Mouse (Mus musculus) heart, adult 8-10 months (tissue): ENCODE data around the gene Ece2. TPM values are rescaled to one million over a fixed set of nuclear protein-coding genes. Genes with fewer than 3 reads are reported as not detected.
A peak's percentile ranks its signal among the peaks of the same experiment; 100 is the strongest.

Source experiments
- DNase-seq: peaks from one replicate; pipeline ENCODE4 v3.0.0; 2022; ENCODE audit warnings: low spot score
- total RNA-seq, 4 experiments: library from RNA; stranded (reverse); gene quantifications; 2 replicates each; pipeline ENCODE4 v1.2.4; 2022

Ece2 gene
- total RNA-seq: under 1 TPM; 0.63 to 0.90 (median 0.73) TPM

DNA sequence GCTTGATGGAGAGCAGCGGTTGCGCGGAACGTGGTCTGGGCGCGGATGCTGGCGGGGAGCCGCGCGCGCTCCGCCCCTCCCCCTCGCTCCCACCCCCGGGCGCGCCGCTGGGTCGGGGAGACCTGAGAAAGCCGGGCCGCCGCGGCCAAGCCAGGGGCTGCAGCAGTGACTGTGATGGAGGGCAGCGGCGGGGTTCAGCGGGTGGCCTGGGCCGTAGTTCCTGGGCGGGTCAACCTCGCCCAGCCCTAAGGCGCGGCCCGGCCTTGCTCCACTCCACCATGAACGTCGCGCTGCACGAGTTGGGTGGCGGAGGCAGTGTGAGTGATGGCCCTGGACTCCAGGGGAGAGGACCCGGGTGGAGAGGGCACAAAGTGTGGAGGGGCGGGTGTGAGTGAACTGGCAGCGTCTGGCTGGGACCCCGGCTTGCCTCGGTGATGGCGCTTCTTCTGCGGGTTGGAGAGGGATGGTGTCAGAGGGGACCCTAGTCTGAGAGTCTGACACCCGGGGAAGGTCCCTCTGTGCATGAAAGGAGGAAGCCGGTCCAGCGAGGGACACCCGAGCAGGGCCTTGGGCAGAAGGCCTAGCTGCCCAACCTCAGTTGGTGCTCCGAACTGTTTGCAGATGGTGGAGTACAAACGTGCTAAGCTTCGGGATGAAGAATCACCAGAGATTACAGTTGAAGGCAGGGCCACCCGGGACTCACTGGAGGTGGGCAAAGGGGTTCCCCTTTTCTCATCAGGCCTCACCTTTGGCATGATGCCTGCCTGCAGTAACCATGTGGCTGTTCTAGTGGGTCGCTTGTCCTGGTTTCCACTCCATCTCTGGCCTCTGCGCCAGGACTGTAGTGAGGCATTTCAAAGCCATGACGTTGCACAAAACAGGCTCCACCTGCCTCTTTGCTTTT is at the start of gene Ece2:
Ece2 (plus strand) TSS at position 98 of the 904 bp plus-strand sequence.
- DNase-seq: no peak

DNA sequence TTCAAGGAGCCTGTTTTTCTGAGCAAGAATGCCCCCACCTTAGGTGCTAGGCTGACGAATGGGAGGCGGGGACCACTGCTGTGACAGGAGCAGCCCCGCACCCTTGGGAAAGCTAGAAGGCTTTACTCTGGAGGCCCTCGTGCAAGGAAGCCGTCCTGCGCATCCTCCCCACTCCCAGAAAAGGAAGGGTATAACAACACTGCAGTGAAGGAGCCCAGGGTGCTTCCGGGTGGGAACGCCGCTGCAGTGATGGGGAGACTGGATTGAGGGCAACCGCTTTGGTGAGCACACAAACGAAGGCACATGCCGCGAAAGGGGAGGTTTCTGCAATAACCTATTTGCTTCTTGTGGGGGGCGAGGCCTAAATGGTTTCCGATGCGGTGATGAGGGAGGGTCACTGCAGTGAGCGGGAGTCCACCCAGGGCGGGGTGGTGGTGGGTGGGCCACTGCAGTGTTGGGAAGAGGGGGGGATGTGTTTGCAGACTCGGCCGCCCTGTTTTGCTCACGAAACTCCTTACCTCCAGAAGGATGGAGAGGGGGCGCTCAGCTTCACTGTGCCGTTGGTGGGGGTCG is 40.2 kb upstream of the Ece2 start, which contains the start of gene Vwa5b2:
Vwa5b2 (plus strand) TSS at position 106 of the 573 bp plus-strand sequence.
- no peak for DNase-seq

DNA sequence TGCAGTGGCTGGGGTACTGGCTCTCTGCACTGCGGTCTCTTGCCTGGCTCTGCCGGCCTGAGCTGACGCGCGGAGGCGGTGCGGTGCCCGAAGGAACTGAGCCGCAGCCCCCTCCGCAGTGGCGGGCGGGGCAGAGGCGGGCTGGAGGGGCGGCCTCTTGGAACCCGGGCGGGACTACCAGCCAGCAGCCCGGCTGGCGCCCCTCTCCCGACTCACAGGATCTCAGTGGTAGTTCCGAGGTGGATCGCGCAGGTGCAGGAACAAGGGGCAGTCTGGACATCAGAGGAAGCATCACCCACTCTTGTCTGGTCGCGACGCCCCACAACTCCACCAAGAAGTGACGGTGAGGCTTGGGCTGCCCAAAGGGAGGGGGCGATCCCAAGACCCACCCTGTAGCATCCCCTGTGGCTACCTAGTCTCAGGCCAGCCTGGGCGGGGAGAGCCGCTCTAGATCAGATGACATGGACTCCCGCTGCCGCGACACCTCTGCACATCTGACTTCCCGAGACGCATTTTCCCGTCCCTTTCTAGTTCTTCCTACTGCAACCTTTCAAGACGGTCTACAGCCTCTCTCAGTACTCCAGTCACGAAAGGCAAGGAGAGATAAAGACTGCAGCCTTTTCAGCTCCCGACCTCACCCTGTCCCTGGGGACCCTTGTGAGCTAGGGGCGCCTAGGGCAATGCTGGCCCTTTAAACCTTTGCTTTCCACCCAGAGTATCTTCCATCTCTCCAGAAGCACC is 39.5 kb upstream of the Ece2 start:
- no peak for DNase-seq

DNA sequence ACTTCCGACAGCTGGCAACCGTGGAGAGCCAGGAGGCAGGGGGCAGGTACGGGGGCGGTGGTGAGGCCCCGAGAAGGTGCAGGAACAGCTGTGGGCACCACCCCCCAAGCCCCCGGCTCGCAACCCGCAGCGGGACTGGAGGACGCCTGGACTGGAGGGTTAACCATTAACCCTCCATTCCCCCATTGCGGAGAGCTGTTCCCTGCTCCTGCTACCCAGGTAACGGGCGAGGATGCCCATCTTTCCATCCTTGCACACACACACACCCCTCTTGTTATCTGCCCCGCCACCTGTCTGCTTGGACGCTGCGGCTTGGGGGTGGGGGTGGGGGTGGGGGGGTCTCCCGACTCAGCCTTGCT is 39.0 kb upstream of the Ece2 start:
- no peak for DNase-seq

DNA sequence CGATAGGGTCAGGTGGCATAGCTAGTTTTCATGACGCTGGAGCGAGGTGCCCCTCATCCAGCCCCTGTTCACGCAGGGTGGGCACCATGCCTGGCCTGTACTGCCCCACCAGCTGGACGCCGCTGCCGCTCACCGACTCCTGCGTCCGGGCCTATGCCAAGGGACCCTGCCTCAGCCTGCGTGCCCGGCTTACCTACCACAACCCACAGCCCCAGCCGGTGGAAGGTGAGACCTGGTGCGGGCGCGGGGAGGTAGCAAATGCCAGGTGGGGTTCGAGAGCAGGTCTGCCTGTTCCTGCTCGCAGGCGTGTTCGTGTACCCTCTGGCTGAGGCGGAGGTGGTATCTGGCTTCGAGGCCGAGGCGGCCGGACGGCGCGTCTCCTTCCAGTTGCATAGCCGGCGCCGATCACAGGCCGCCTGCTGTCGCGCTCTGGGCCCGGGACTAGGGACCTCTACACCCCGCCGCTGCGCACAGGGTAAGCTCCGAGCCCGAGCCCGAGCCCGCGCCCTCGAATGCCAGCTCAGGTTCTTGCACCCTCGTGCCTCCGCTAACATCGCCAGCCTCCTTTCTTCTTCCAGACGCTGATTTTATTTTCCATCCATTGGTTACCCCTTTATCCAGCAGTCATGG is 38.4 kb upstream of the Ece2 start:
- no peak for DNase-seq

DNA sequence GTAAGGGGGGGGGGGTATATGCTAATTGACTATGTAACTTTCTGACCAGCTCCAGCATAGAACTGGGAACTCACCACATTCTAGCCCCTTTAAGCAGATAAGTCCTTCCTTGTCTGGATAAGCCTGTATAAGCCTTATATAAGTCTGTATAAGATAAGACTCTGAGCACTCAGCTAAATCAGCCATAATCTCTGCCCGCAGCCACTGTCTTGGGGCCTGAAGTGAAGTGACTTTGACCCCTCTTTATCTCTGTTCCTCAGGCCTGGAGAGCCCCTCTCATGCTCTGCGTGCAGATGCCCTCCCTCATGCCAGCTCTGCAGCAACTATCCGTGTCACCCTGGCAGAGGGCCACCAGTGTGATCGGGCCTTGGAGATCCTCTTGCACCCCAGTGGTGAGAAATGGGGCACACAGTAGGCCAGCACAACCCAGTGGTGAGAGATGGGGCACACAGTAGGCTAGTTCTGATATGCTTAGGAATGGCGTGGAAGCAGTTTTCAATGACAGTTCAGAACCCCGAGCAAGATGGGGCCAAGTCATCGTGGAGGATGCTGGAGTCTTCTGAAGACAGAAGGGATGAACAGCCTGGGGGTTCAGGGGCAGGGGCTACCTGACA is 34.5 kb upstream of the Ece2 start:
- no peak for DNase-seq

DNA sequence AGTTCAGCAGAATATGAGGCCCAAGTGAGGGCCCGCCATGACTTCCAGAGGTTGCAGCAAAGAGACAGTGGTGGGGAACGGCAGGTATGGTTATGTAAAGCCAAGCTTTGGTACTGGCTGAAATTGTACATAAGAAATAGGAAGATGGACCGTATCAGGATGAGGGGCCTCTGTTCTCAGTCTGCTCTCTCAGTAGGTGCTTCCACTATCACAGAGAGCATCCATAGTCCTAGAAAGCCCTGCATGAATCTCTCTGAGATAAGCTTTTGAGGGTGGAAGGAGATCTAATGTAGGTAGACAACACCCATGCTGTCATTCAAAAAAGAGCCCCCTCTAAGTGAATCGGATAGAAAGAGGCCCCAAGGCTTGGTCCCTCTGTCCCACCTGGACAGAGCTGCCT is 33.9 kb upstream of the Ece2 start:
- no peak for DNase-seq

DNA sequence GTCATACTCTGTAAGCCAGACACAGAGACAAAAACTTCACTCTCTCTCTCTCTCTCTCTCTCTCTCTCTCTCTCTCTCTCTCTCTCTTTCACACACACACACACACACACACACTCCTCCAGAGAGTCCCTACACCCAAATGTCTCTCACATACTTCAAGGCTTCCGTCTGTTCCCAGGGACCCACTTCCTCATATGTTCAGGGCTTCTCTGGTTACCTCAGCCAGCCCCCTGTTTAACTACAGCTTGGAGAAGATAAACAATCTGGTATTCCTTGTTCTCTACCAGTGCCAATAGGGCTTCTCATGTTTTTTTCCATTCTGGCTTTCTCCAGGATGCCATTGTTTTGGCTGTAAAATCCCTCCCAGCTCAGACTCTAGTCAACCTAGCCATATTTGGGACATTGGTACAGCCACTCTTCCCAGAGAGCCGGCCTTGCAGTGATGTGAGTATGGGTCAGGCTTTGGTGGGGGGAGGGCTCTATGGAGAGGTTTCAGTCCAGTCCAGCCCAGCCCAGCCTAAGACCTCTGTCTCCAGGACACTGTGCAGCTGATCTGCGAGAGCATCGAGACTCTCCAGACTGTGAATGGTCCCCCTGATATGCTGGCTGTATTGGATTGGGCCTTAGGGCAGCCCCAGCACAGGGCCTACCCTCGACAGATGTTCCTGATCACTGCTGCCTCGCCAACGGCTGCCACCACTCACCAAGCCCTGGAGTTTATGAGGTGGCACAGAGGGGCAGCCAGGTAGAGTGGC is 32.8 kb upstream of the Ece2 start:
- no peak for DNase-seq

DNA sequence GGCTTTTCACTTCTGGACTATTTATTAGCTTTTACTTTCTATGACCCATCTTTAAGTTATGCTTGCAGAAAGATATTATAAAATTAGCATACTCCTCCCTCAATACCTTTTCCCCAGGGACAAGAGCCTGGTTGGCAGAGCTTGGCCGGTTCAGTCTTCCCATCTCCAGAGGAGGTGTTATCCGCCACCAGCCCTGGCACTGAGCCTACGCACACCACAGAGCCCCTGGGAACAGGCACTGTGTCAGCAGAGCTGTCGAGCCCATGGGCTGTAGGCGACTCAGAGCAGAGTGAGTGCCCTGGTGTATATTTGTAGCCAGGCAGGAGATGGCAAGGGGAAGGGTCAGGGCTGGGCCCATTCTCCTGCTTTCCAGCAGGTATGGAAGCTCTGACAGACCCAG is 29.1 kb upstream of the Ece2 start:
- no peak for DNase-seq

DNA sequence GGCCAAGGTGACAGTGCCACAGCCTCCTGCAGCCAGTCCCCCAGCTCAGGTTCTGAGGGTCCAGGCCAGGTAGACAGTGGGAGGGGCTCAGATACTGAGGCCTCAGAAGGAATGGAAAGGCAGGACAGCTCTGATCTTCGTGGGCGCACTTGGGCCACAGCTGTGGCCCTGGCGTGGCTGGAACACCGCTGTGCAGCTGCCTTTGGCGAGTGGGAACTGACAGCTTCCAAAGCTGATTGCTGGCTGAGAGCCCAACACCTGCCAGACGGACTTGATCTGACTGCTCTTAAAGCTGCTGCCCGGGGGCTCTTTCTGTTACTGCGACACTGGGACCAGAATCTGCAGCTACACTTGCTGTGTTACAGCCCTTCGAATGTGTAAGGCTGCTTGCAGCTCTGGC is 24.9 kb upstream of the Ece2 start:
- no peak for DNase-seq

DNA sequence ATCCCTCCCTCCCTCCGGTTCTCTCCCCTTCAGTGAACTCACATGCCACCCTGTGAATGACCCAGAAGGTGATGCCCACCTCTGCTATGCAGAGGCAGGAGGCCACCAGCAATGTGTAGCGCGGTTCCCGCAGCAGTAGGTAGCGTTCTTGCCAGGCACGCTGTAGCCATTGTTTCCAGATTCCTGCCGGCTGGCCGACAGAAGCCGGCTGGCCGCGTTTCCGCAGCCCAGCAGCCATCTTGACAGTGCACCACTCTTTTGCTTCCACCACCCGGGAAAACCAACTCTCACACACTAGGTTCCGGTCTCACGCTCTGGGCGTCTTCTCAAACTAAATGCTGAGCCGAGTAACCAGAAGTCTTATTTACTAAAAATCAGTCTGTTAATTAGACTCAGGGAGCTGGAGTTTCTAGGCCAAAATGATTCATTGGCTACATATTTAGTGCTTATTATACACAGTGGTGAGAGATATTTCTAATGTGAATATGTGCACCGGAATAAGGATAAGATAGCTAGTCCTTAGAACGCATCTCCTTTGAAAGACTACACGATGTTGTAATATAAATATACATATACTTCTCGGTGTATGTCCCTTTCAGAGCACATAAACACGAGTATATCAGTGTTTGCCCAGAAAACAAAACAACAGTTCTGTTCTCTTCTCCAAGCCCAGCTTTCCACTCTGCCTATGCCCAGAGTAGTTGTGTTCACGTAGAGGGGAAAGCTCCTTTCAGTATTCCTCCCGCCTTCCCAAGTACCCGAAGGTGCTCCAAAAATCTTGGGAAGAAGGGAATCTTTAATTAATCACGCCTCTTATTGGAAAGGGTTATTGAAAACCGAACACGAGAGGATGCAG is 18.9 kb upstream of the Ece2 start:
- DNase-seq: peak; percentile 78

DNA sequence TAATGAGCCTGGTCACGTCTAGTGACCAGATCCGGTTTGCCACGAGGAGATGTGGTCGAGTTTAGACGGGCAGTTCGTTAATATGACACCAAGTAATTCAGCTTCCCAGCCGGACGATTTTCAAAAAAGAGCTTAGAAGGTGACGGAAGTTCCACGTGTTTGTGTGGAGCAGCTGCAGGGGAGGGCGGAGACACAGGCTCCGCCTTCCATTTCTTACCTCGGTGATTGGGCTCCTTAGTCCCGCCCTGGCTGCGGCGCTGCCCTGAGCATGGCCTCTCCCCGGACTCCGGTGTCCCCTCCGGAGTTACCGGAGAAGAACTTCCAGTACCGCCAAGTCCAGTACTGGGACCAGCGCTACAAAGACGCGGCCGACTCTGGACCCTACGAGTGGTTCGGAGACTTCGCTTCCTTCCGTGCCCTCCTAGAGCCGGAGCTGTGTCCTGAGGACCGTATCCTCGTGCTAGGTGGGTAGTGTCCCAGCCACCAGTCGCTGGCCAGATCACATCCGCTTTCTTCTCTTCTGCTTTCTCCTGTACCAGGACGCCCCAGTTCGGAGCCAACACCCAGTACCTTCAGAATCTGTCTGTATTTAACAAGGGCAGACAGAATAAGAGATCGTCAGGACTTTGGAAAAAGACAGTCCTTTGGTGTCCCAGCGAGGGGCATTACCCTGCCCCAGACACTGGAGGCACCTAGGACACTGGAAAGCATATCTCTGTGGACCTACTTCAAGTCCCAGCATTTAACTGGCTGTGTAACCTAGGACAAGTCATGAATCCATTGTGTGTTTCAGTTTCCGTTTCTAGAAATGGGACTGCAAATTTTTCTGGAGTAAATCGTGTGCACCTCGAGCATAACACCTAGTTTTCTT is 18.0 kb upstream of the Ece2 start, which contains the start of the genes Eef1akmt4, Gm49333 and Alg3:
Eef1akmt4 (plus strand) TSS at position 237 of the 871 bp plus-strand sequence.
Gm49333 (plus strand) TSS at position 254 of the 871 bp plus-strand sequence.
Alg3 (minus strand) TSS at position 379 of the 871 bp plus-strand sequence.
- DNase-seq: peak; percentile 88

DNA sequence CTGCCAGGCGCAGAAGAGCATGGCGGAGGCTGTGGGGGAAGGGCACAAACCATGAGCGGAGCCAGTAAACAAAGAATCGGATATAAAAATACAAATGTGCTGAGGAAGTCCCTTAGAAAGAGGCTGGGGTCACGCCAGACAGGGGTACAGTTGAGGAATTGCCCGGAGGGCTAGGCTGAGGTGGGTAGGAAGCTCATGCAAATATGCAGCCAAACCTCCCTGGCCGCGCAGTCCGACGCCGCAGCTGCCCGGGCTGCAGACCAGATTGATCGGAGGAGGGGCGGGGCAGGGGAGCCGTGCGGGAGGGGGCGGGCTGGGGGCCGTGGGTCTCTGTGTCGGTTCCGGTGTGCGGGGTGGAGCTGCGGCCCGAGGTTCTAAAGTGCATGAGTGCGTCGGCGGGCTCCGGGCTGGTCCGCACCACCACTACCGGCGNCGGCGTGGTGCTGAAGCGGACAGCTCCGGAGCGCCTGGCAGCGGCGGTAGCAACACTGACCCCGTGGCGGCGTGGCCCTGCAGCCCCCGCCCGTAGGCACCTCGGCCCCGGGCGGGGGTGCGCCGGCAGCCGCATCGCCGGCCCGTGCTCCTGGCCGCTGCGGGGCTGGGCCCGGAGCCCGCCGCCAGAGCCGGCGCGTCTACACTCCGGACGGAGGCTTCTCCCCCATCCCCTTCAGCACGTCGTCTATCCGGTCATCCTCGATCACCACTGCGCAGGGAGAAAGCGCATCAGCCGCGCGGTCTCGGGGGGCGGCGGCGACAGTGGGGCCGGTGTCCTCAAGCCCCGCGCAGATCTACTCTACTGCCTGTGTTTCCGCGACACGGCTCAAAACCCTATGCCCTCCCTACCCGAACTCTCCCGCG is 9.9 kb upstream of the Ece2 start:
- no peak for DNase-seq

DNA sequence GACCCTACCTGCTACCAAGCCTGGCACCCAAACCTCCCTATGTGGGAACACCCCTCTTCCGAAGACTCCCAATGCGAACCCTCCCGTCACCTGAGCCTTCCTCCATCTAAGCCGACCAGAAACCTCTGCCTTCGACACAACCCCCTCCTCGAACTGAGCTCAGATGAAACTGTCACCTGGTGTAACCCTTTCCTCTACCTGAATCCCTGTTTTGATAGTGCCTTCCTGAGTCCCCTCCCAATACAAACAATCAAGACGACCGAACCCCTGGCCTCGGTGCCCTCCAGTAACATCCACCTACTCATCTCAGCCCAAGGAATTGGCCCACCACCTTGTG is 9.3 kb upstream of the Ece2 start:
- DNase-seq: no peak

DNA sequence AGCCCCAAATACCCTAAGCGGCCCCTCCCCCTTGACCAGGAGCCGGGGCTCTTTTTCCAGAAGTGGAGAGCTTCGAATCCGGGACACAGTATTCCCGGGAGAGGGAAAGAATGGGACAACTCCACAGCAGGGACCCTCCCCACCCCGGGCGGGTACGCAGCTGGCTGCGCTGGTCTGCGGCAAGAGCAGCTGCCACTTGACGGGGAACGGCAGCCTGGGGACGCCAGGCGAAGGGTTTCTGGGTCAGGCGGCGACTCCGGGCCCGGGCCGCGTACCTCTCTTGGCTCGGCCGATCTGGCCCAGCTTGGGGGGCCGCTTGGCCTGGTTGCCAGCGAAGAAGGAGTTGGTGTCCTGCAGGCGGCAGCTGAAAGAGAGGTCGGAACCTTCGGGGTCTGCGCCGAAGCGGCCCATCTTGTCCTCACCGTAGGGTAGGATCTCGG is 8.9 kb upstream of the Ece2 start:
- DNase-seq: no peak

DNA sequence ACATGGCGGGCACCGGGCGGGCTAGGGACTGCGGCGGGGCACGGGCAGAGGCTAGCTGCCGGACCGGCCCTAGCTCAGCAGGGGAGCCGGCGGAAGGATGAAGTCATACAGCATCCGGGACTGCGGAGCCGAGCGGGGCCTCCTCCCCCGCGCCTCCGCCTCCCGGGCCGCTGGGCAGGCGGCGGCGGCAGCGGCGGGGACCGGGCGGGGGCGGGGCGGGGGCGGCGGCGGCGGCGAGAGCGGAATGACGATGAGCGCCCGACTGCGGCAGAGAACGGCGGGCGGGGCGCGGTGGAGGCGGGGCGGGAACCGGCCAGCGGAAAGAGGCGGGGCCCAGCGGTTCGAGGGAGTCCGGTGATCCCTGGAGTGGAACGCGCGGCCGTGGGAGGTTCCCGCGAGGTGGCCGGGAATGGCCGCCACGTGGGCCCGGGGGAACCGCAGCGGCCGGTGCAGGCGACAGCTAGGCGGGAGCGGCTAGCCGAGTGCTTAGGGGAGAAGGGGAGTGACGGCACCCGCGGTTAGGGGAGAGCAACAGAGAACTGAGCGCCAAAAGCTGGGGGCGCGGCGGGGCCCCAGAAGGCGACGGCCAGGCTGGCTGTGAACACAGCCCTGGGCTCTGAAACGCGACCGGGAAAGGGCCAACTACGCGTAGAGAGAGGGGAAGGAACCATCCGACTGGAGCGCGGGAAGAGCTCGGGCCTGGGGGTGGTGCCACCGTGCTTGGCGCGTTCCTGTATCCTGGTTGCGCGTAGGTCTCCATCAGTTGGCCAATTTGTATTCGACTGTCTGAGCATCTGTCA is 8.2 kb upstream of the Ece2 start, which contains the start of gene Camk2n2:
Camk2n2 (minus strand) TSS at position 97 of the 800 bp plus-strand sequence.
- peak; percentile 40 for DNase-seq
